ENCODE assay signal across 14 mouse cellular contexts in the genomic region with DNA sequence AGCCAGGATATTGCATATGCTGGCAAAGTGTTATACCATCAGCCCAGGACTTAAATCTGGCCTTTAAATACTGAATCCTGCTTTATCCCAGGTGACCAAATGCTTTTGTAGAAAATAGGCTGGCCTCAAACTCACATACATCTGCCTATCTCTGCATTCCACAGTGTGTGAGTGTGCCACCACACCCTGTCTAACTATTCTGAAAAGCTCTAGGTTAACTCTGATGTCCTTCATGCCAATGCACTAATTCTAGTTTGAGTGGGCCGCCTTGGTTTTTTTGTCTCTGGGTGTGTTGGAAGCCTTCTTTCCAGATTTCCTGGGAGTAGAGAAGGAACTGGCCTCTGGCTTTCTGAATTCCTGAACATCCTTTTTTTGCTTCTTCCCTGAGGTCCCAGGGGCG.
"Had no signal": no experiment of that assay in that cellular context is flagged by ENCODE, and none has a peak within 500 bp of the region (broad histone marks: within the 10 kb centered on the region; RNA-seq: fewer than 3 reads in every experiment).

No protein-coding gene starts in this region.

- DNase-seq: gastrocnemius, postnatal 14 days; gastrocnemius, postnatal 36 days; heart, adult 11 months; heart, adult 2 months; heart, postnatal 14 days; heart, postnatal 36 days; kidney, adult 11 months; kidney, adult 8-10 months; kidney, postnatal 14 days; kidney, postnatal 36 days; liver; liver, embryonic 13.5 days had no signal

- ATAC-seq: hindbrain, postnatal 0 days; intestine, embryonic 16.5 days had no signal
